Mouse (Mus musculus) thymus, postnatal 10 days (tissue): Measurements from ENCODE around the gene Bcr.
A peak's percentile ranks its signal among the peaks of the same experiment; 100 is the strongest.
"Not testable (repeated sequence)": the region's sequence is repeated elsewhere in the genome, so short reads cannot be mapped to it uniquely, and the experiment has no call there.

ENCODE experiments used
- DNase-seq, 2 experiments: peaks; one replicate each; pipeline ENCODE4 v3.0.0; 2021; ENCODE audit warnings: low spot score in 2 of 2

The Bcr gene

GRCm38 (mm10) chr10:75060217-75060842, at the start of gene Bcr:
Gene Bcr (plus strand): TSS chr10:75060592.
- peak; percentile 55 to 67 for DNase-seq

GRCm38 (mm10) chr10:75010704-75011103, 49.7 kb upstream of the Bcr start:
- DNase-seq: no peak

DNA sequence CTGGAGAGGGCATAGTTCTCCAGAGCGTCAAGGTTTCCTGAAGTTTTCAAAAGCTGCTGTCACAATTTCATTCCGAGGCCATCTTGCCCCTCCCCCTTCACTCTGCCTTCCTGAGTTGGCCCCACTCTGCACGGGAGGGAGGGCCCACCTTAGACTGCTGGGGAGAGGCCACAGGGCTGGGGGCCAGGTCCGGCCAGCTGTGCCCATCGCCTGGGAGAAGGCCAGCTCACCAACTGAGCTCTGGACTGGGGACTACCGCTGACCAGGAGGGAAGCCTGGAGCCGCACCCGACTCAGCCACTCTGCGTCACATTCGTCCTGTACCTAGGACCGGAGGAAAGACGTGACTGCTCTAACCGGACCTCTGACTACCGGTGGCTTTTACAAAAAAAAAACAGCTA, 44.9 kb upstream of the Bcr start:
- no peak for DNase-seq

DNA sequence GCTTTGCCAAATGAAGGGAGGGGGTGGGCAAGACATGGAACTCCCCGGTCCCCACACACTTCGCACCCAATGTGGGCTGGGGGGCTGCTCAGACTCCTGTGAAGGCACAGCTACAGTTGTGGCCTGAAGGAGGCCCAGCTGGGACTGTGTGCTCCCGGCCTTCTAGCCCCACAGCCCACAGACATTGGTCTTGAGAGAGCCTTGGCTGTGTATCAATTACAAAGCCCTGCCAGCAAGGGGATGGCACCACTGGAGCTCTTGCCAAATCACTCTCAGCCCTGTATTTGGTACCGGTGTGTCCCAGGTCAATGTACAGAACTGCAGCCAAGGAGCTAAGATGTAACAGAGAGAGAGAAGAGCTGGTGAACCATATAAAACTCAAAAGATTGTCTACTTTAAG, 43.9 kb upstream of the Bcr start:
- DNase-seq: no peak

DNA sequence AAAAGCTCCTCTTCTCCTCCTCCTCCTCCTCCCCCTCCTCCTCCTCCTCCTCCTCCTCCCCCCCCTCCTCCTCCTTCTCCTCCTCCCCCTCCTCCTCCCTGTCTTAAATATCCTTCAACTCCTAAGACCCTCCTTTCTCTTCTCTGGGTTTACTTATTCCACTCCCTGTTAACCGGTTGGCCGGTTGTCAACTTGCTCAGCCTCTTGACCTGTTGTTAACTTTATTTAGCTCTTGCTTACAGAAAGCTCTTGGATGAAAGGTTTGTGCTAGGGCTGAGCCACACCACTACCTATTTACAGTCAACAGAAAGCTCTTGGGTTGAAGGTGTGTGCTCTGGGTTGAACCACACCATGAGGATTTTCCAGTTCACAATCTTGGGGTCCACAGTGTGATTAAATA, 40.1 kb upstream of the Bcr start:
- DNase-seq: no peak

- DNase-seq: peak; percentile 40 to 74
These were observed 39.3 kb upstream of the Bcr start for GRCm38 (mm10) chr10:75021138-75021537.

GRCm38 (mm10) chr10:75026491-75026890, 33.9 kb upstream of the Bcr start:
- DNase-seq: no peak

GRCm38 (mm10) chr10:75028743-75029142, 31.6 kb upstream of the Bcr start:
- no peak for DNase-seq

DNA sequence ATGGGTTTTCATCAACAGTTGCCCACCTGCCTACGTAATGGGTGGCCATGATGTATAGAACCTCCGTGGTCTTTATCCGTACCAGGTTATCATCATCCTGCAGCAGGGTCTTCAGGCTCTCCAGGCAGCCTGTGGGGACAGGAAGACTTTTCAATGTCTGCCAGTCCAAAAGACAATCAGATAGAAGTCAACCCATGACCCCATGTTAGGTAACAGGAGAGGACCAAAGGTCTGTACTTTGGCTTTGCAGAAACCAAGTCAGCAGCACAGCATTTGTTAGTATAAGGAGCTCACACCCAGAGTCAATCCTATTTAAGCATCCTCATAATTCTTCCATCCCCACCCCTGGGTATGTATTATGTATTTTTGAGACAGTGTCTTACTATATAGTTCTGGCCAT, 30.7 kb upstream of the Bcr start:
- DNase-seq: no peak

GRCm38 (mm10) chr10:75030234-75030633, 30.2 kb upstream of the Bcr start:
- no peak for DNase-seq

- DNase-seq: no peak
These were observed 28.9 kb upstream of the Bcr start for GRCm38 (mm10) chr10:75031345-75032114.

- DNase-seq: no peak
These were observed 28.0 kb upstream of the Bcr start, which contains the start of gene Rsph14 for GRCm38 (mm10) chr10:75032395-75032794. Gene Rsph14 (minus strand): TSS chr10:75032586.

GRCm38 (mm10) chr10:75036883-75037379, 23.5 kb upstream of the Bcr start, which contains the start of gene Rab36:
Gene Rab36 (plus strand): TSS chr10:75037058.
- peak; percentile 67 to 68 for DNase-seq

DNA sequence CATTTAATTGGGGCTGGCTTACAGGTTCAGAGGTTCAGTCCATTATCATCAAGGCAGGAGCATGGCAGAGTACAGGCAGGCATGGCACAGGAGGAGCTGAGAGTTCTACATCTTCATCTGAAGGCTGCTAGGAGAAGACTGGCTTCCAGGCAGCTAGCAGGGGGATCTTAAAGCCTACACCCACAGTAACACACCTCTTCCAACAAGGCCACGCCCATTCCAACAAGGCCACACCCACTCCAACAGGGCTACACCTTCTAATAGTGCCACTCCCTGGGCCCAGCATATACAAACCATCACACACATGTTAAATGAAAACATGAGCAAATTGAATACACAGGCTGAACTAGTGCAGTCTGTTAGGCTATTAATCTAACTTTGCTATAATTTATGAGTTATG, 18.3 kb upstream of the Bcr start:
- DNase-seq: not testable (repeated sequence)

DNA sequence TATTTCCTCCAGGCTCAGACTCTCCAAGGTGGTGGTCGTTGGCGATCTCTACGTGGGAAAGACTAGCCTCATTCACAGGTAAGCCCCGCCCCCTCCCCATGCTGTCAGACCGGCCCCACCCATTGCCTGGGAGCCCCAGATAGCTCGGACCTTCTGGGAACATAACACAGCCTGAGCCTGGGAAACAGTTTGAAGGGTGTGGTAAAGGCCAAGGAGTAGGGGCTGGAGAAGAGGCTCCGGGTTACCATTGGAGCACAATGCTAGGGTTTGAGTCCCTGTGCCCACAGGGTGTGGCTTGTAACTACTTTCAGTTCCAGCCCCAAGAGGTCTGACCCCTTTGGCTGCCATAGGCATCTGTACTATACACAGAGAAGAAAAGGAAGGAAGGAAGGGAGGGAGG, 15.9 kb upstream of the Bcr start:
- no peak for DNase-seq

DNA sequence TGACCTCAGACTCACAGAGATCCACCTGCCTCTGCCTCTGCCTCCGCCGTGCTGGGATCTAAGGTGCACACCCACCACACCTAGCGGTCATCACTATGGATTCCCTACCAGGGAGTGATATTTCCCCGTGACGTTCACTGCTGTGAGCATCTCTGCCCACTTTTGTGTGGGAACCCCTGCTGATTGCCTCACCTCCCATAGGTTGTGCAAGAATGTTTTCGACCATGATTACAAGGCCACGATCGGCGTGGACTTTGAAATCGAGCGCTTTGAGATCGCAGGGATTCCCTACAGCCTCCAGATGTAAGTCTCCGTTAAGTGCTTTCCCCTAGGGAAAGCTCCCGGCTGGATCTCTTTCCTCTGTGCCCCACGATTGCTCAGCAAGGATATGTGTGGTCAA, 14.6 kb upstream of the Bcr start:
- no peak for DNase-seq

DNA sequence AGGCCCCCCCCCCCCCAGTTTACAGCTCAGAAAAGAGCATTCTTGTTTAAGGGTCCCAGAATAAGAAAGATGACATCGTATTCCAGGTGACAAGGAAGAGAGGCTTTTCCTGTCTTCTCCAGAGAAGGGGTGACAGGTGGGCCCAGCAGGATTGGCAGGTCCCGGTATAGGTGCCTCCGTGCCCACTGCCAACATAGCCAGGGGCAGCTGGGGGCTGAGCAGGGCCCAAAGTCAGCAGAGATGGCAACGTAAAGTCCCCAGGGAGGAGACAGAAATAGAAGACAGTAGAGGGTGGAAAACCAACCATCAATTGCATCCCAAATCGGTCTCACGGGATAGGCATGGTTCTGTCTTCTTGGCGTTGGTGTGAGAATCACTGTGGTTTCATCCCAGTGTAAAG, 11.7 kb upstream of the Bcr start:
- DNase-seq: no peak

GRCm38 (mm10) chr10:75051364-75052074, 8.9 kb upstream of the Bcr start:
- no peak for DNase-seq

DNA sequence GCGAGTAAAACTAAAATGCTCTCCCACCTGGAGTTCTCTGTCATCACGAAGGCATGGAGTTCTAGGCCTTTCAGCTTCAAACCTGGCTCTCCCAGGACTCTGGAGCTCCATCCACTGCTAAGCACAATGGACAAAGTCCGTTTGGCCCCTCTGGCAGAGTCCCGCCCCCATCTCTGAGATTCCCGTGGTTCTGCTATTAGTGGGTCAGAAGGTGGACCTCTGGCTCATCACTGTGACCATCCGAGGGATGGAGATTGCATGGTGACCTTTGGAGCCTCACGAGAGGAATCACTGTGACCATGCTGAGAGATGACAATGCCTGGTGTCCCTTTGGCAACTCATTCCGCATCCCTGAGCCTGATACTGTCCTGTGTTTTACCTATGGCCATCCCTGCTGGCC, 7.5 kb upstream of the Bcr start:
- no peak for DNase-seq

DNA sequence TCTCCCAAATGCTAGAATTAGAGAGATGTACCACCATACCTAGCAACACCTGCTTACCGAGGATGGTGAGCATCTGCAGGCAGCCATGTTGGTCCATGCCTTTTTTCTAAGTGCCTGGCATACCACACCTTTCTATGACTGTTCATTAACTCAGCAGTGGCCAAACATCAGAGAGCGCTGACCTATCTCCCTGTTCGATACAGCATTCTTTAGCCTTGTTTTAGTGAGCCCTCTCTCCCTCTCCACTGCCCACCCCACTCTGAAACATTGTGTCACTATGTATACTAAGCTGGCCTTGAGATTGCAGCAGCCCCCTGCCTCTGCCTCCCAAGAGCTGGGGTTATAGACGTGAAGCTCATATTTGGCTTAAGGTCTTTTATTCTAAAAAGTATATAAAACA, 6.7 kb upstream of the Bcr start:
- DNase-seq: no peak

- no peak for DNase-seq
These were observed 6.3 kb upstream of the Bcr start for GRCm38 (mm10) chr10:75054125-75054524.

- DNase-seq: no peak
These were observed 4.7 kb upstream of the Bcr start for GRCm38 (mm10) chr10:75055672-75056071.

DNA sequence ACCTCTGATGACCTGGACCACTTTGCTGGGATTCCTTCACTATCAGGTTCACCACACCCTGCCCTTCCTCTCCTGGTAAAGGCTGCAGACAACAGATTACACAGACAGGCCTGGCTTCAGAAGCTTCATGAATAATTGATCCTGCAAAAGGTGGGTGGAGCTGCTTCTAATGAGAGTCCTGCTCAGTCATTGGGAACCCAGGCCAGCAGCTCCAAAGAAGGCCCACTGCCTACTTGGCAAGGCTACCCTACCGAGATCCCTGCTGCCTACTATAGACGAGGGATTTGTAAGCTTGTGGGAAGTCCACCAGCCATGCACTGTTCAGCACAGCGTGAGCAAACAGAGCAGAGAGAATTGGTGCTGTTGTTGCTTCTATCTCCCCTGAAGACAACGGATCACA, 4.1 kb upstream of the Bcr start:
- DNase-seq: no peak
